Mouse (Mus musculus): ENCODE measurements at regions not wholly inside any gene's neighbourhood (a gene's known extent, or its start where the extent isn't known, plus 50 kb on each side); places are given as distances from the start of the nearest gene placed in this dataset.

DNA sequence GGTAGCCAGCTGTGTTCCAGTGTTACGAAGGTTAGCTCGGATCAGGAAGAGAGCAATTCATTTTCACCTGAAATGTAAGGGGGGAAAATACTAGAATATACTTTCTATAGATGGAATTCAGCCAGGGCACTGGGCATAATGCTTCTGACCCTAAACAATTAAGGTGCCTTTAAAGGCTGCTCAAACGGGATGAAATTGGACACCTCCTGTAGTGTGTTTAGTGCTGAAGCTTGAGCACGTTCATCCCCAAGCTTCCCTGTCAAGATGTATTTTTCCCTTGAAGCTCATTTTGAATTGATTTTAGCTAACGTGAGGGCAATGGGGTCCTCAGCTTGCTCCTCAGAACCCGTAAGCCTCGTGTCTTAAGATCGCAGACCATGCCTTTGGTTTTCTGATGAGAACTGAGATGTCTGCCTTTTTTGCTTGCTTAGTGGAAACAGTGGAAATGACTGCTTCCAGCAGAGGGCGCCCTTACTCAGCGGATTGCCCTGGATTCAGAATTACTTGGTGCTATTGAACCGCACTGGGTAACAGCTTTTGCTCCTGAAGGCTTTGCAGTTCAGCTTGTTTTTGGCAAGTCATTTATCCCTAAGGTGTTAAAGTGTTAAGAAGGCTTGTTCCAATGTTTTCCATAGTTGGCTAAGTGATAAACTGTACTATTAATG, 74.6 kb upstream of the Fermt1 start:
- peak; percentile 66 to 83 for DNase-seq

DNA sequence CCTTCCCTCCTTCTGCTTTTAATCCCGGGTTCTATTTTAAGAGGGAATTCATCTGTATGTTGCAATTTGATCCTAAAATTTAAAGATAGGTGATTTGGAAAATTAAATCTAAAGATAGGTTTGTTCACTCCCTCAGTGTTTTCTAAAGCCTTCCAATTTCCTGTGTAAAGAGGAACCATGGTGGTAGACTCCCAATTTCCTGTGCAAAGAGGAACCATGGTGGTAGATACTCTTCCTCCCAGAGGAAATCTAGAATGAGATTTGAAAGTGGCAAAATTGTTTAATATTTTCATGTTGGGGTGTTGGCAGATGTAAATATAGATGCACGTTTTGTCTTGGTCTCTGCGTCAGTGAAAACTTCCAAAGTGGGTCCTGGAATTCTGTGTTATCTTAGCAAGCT, 75.5 kb upstream of the Fermt1 start:
- no peak for DNase-seq

- DNase-seq: no peak
Observed at GRCm38 (mm10) chr2:133027038-133027437, 81.3 kb upstream of the Fermt1 start.

GRCm38 (mm10) chr2:133035421-133035820, 89.7 kb upstream of the Fermt1 start:
- DNase-seq: no peak

DNA sequence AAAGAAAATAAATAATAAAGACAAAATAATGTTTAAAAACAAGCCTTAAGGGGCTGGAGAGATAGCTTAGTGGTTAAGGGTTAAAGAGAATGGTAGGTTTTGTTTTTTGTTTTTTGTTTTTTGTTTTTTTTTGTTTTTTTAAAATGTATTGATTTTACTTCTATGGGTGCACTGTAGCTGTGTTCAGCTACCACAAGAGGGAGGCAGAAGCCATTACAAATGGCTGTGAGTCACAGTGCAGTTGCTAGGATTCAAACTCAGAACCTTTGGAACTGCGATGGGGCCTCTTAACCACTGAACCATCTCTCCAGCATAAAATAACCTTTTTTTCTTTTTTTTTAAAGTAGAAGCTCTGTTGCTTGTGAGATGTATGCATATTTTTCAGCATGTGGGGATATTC, 95.0 kb upstream of the Fermt1 start:
- DNase-seq: no peak

DNA sequence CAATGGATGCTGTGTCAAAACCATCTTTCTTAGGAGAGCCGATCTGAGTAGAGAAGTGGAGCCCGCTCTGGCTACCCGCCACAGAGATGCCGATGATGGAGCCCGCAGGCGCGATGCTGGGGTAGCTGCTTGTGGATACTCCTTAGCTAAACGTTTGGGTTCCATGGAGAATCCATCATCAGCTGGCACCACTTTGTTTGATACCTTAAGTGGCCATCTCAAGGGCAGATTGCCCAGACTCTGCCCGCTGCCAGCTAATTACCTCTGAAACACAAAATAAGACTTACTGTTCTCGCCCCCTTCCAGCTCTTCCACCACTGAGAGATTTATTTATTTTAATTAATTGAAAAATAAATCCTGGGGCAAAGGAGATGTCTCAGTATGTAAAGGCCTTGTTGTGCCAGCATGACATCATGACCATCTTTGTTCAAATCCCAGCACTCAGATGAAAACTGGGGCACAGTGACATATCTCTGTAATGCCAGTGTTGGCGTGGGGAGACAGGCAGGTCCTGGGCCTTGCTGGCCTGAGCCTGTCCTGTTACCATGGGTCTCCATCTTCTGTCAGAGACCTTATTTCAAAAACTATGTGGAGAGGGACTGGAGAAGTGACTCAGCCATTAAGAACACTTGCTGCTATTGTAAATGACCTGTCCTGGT, 132.1 kb upstream of the Fermt1 start:
- DNase-seq: peak; percentile 6 to 18

GRCm38 (mm10) chr2:133090976-133091375, 145.3 kb upstream of the Fermt1 start:
- no peak for DNase-seq

DNA sequence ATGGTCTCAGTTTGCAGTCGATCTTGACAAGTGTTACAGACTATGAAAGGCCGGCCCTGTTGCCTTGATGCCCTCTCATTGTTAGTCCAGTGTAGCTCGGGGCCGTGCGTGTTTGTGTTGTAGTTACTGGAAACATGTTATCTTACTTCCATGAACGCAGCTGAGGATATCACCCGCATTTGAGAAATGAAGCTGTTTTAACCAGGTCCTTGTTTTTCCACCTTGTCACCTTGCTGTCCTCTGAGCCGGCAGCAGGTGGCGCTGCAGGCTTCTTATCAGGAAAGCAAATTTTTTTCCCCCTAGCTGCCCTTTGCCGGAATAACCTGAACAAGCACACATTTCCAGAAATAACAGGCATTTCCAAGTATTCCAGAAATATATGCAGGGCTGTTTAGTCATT, 167.9 kb upstream of the Fermt1 start:
- DNase-seq: peak; percentile 68 to 81

- DNase-seq: peak in 1 of 2 experiments; percentile 9
Observed at GRCm38 (mm10) chr2:133118651-133119050, 172.9 kb upstream of the Fermt1 start.

DNA sequence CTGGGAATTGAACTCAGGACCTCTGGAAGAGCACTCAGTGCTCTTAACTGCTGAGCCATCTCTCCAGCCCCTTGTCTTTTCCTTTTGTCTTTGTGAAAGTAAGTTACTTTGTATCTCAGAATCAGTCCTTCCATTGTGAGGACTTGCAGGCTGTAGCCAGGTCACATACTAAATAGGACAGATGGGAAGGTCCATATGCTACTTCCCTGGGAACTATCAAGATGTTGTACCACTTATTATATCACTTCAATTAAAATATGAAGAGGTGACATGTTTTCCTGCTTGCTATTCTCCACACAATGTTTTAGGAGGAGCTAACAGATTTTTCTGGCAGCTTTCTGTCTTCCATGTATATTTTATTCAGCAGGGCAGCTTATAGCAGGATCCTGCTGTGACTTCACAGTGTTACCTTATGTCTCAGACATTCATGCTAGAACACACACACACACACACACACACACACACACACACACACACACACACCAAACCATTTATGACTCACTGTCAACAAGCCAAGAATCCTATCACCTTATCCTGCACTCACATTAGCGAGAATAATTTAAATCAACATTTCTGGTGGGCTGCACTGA, 179.6 kb upstream of the Fermt1 start:
- no peak for DNase-seq

GRCm38 (mm10) chr2:133134878-133135277, 189.2 kb upstream of the Fermt1 start:
- DNase-seq: no peak

DNA sequence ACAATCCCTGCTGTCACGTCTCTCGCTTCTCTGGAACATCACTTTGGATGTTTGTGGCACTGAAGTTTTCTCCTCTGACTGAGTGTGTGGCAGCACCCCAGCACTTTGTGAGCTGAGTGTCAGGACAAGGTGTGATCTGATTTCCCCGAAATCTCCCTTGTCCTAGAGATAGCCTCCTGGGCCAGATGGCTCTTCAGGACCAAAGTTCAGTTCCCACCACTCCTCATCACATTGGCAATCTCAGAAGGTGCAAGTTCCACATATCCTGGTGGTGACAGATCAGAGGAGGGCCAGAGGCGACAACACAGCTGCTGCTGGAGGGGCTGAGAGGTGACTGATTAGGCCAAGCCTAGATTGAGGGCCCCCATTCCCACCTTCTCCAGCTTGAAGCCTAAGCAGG, 193.2 kb upstream of the Fermt1 start:
- DNase-seq: no peak

DNA sequence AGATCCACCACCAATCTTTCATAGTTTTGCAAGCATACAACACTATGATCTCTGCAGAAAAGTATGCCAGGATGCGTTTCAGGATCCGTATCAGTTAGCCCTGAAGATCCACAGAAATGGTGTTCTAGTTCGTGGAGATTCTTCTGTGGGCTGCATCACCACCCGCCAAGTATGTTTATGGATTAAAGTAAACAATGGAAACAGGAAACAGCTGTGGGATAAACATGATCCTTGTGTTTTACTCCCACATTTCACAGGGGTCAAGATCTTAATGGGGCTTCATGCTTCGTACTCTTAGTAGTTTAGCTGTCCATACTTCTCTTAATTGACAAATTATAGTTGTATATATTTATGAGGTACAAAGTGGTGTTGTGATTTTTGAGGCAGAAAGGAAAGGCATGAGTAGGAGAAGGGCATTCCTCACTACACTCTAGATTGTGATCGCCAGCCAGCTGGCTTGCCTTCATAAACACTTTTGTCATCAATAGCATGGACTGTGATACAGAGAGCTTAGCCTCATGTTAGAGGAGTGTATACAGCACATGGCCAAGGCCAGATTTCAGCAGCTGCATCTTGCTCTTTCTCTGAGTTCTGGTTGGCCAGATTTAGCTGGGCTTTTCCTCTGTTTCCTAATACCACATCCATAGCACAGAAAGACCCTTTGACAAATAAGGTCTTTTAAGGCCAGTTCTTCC, 195.8 kb upstream of the Fermt1 start:
- no peak for DNase-seq

DNA sequence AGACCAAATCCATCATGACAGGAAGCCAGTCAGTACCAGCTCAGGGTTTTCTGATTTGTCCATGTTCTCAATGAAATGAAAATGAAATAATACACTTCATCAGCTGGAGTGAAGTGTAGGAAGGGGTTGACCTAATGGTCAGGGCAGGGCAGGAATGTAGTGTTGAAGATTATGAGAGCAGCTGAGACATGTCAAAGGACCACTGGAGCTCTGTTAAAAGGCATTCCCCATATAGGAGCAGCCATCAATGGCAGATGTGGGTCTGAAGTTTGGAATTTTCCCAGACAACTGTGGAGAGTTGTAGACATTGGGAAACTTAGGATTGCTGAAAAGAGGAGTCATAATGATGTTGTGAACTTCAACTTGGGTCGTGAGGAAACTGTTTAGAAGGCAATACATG, 206.8 kb upstream of the Fermt1 start:
- no peak for DNase-seq

DNA sequence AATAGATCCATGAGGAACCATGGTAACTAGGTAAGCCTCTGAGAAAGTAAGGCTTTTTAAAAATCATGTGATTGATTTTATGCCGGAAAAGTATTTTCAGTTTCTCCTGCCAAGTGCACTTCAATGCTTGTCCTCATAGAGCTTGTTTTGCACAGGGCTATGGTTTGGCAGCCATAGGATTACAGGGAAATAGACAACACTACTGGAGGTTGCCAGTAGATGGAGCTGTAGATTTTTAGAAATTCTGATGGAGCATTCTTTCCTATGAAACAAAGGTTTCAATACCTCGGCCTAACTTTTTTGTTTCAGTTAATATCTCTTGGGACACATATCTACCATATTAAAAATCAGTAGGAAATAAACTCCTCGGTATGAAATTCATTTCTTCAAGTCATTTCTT, 210.8 kb upstream of the Fermt1 start:
- no peak for DNase-seq

- DNase-seq: no peak
Observed at GRCm38 (mm10) chr2:133158206-133158605, 212.5 kb upstream of the Fermt1 start.

- no peak for DNase-seq
Observed at GRCm38 (mm10) chr2:133159398-133159797, 213.7 kb upstream of the Fermt1 start.

- DNase-seq: no peak
Observed at GRCm38 (mm10) chr2:133176411-133176810, 230.7 kb upstream of the Fermt1 start.

DNA sequence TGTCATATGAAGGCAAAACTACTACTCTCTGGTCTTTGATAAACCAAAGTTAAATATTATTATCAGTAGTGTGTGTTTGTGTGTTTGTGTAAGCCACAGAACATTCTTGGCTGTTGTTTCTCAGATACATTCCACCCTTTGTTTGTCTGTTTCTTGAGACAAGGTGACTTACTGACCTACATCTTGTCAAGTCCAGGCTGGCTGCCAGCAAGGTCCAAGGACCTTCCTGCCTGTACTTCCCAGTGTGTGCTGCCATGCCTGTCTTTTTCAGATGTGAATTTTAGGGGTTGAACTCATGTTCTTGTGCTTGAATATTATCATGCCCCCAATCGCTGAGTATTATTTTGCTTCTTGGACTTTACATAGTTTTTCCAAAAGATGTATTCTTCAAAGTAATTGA, 235.5 kb upstream of the Fermt1 start:
- peak in 1 of 2 experiments; percentile 5 for DNase-seq

GRCm38 (mm10) chr2:133182920-133183319, 237.2 kb upstream of the Fermt1 start:
- no peak for DNase-seq

DNA sequence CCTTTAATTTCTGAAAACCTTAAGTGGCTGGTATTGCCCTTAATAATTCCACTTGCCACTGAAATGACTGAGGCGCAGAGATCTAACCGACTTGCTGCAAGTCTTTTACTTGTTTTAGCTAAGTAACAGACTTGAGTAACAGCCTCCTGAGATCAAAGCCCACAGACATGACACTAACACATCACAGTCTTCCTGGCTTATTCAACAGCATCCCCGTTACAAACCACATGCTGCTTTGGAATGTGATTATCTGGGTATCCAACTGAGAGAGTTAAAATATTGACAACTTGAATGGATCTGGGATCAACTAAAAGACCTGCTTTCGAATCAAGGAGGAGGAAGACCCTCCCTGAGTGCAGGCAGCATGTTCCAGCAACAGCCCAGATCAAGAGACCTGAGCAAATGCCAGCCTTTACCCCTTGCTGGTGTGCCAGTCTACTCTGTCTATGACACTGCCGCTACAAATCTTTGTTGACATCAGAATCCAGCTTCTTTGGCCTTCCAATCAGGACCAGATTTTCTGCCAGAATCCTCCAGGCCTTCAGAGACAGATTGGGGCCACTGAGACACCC, 258.7 kb upstream of the Fermt1 start:
- DNase-seq: no peak

- DNase-seq: no peak
Observed at GRCm38 (mm10) chr2:133208498-133208897, 262.8 kb upstream of the Fermt1 start.

Measured in cerebellum, postnatal 25 days (tissue).